Mouse (Mus musculus): Measurements from ENCODE around the gene Ldhc. TPM values are rescaled to one million over a fixed set of nuclear protein-coding genes. Genes with fewer than 3 reads are reported as not detected.

The Ldhc gene
- total RNA-seq, 2 experiments from 2014 or later, result not detected

- no peak for DNase-seq
Observed at GRCm38 (mm10) chr7:46918678-46919371, 57.8 kb downstream of the Ldhc start.

- DNase-seq, result peak; percentile 95
Observed at GRCm38 (mm10) chr7:46919551-46920176, 58.7 kb downstream of the Ldhc start, which contains the start of gene Tsg101. Gene Tsg101 (minus strand): TSS chr7:46919969.

GRCm38 (mm10) chr7:46922075-46922474 lies 61.1 kb downstream of the Ldhc start:
- no peak for DNase-seq

Other genes starting within 250 kb of the Ldhc start
- gene Sergef, start 221.4 kb upstream of the Ldhc start, total RNA-seq (2021), result 1 to 10 TPM; 5.8 to 6.7 TPM
- 1 to 10 TPM in 1 of 2 experiments, under 1 TPM in 1; 0.47 to 1.0 TPM for gene Tph1, start 188.7 kb upstream of the Ldhc start, total RNA-seq (2021)
- 1 to 10 TPM; 4.9 to 7.0 TPM for gene Saal1, start 150.5 kb upstream of the Ldhc start, total RNA-seq (2021)
- gene Saa3, start 145.5 kb upstream of the Ldhc start, total RNA-seq (2021), result not detected
- not detected for gene Saa4, start 128.6 kb upstream of the Ldhc start, total RNA-seq (2021)
- under 1 TPM in 1 of 2 experiments, not detected in 1; 0.70 TPM for gene Saa1, start 118.2 kb upstream of the Ldhc start, total RNA-seq (2021)
- gene Saa2, start 109.4 kb upstream of the Ldhc start, total RNA-seq (2021), result not detected
- 10 to 100 TPM; 12.1 to 16.0 TPM for gene Hps5, start 65.1 kb upstream of the Ldhc start, total RNA-seq (2021)
- gene Gtf2h1, start 65.1 kb upstream of the Ldhc start, total RNA-seq (2021), result 10 to 100 TPM; 18.3 to 23.4 TPM
- gene Ldha, start 19.7 kb upstream of the Ldhc start, total RNA-seq (2021), result 1,000 to 10,000 TPM; 1,967 to 2,342 TPM
- gene Tsg101, start 58.8 kb downstream of the Ldhc start, total RNA-seq (2021), result 10 to 100 TPM; 50.2 to 57.1 TPM
- 10 to 100 TPM; 11.5 to 14.9 TPM for gene Uevld, start 97.3 kb downstream of the Ldhc start, total RNA-seq (2021)
- not detected for gene Gm9999, start 122.4 kb downstream of the Ldhc start, total RNA-seq (2021)
- 10 to 100 TPM in 1 of 2 experiments, 1 to 10 TPM in 1; 9.9 to 13.1 TPM for gene Spty2d1, start 147.2 kb downstream of the Ldhc start, total RNA-seq (2021)
- gene Tmem86a, start 189.4 kb downstream of the Ldhc start, total RNA-seq (2021), result 1 to 10 TPM; 8.2 to 9.0 TPM